Mouse (Mus musculus): Measurements from ENCODE around the gene Arsb.

DNA sequence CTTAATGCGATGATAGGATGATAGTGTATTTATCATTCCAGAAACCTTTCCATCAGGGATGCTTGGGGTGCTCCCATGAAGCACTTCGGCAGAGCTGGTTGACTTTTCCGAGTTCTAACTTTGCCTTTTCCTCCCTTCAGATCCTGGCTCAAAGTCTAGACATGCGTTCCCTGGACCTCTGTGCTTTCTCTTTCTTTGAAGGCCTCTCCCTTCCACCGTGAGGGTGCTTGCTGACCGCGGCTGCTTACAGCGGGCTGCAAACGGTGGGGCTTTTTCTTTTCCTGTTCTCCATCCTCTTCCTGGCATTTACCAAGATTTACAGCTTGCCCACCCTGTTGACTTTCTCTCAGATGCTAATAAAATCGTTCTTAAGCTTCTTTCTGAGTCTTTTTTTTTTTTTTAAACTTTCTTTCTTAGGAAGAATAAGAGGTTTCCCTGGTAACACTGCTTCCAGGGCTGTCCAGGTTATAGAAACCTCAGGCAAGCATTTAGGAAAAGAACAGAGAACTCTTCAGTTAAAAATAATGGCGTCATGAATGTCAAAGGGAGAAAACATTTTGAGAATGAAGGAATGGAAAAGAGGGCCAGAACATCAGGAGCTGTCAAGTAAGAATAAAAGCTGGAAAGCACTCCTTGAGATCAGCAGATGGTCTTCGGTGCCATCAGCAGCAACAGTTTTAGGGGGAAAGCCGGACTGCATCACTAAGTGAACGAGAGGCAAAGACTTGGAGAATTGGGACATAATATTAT, 13.1 kb upstream of the Arsb start:
- no peak for TF ChIP-seq POLR2A (IDR thresholded peaks at IDR 0.05; ENCODE audit: insufficient read depth, low read depth, low read length)
- TF ChIP-seq CTCF (IDR thresholded peaks at IDR 0.05; ENCODE audit: insufficient read depth, low read depth, low read length): no peak
